Mouse (Mus musculus): ENCODE measurements around the gene Dera. TPM values are rescaled to one million over a fixed set of nuclear protein-coding genes. Genes with fewer than 3 reads are reported as not detected.

Dera gene
- polyA plus RNA-seq, 1 experiment from 2014 or later = 65.1 TPM

DNA sequence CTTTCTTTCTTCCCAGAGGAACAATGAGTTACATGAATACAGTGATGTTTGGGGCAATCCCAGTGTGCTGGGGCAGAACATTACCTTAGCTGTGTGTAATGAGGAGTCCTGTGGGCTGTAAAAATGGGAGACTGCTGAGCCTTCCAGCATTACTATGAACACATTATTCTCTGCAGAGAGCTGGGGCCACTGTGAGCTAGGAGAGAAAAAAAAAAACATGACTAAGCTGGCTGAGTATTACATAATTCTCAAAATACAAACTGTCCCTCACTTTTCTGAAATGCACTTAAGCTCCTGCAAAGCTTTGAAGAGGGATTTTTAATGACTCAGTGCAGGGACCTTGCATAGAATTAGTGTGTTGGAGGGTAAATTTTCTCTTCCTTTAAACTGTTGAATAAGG, 143.3 kb downstream of the Dera start:
- ATAC-seq (ENCODE audit: low read depth) = peak; percentile 24; the same call in 1 of the 2 replicates
- no peak overlapping the region for H3K4me3 ChIP-seq (ENCODE audit: low read length)
- no peaks in the 10 kb centered on the region for H3K9me3 ChIP-seq (ENCODE audit: control insufficient read depth, low read length)
- H3K4me2 ChIP-seq (ENCODE audit: low read depth, low read length) = no peak overlapping the region
- H3K9ac ChIP-seq (ENCODE audit: low read length) = no peak overlapping the region
- H3K4me1 ChIP-seq (replicated peaks; ENCODE audit: control insufficient read depth, insufficient read depth, low read length) = peaks cover 4% of the 10 kb centered on the region
- peak overlapping the region; percentile 65 for H3K27ac ChIP-seq (ENCODE audit: low read length)
- no peaks in the 10 kb centered on the region for H3K27me3 ChIP-seq (ENCODE audit: control insufficient read depth, insufficient read depth, low read depth, low read length)
- H3K36me3 ChIP-seq (ENCODE audit: control insufficient read depth, insufficient read depth, low read length) = no peaks in the 10 kb centered on the region

DNA sequence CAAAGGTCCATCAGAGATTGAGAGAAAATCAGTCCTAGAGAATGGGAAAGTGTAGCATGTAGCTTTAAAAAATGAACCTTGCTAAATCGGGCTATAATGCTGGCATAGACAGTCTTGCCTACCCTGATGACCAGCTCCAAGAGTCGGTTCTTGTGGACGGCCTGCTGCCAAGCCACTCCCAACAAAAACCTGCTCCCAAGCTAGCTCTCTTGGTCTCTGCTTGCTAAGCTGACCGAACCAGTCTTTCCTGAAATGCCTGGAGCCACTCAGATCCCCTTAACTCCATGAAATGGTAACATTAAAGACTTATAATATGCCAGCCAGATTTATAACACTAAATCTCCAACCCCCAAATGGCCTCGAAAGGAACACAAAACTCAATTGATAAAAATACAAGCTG, 146.9 kb downstream of the Dera start:
- H3K4me1 ChIP-seq (replicated peaks; ENCODE audit: control insufficient read depth, insufficient read depth, low read length) = peaks cover 4% of the 10 kb centered on the region
- H3K9me3 ChIP-seq (ENCODE audit: control insufficient read depth, low read length) = no peaks in the 10 kb centered on the region
- no peak overlapping the region for H3K4me3 ChIP-seq (ENCODE audit: low read length)
- no peaks in the 10 kb centered on the region for H3K27me3 ChIP-seq (ENCODE audit: control insufficient read depth, insufficient read depth, low read depth, low read length)
- H3K4me2 ChIP-seq (ENCODE audit: low read depth, low read length) = no peak overlapping the region
- 46% methylated on average over 5 of the region's 5 CpGs for WGBS
- no peak overlapping the region for H3K9ac ChIP-seq (ENCODE audit: low read length)
- H3K27ac ChIP-seq (ENCODE audit: low read length) = peak overlapping the region; percentile 18; the same call in 1 of the 2 replicates
- H3K36me3 ChIP-seq (ENCODE audit: control insufficient read depth, insufficient read depth, low read length) = no peaks in the 10 kb centered on the region
- ATAC-seq (ENCODE audit: low read depth) = peak; percentile 93

Other genes starting within 250 kb of the Dera start
- gene Eps8, start 99.7 kb upstream of the Dera start, polyA plus RNA-seq (2015; fragmentation: Nextera tagmentation; extraction: Ambion mirVana) = 31.7 and 33.4 TPM in 2 replicates
- 124 and 135 TPM in 2 replicates for gene Strap, start 19.5 kb upstream of the Dera start, polyA plus RNA-seq (2015; fragmentation: Nextera tagmentation; extraction: Ambion mirVana)

Data from lung, embryonic 16.5 days (tissue).